Mouse (Mus musculus): Measurements from ENCODE around the gene St8sia6.

GRCm38 (mm10) chr2:13630136-13630832 lies 163.6 kb downstream of the St8sia6 start:
- TF ChIP-seq E2F4 (IDR thresholded peaks at IDR 0.05; ENCODE audit: insufficient read depth) (no peak), TCF3 (IDR thresholded peaks at IDR 0.05; ENCODE audit: insufficient read length, low read depth) (no peak), POLR2A (IDR thresholded peaks at IDR 0.05; ENCODE audit: insufficient read length, low read depth) (no peak), CEBPB (IDR thresholded peaks at IDR 0.05; ENCODE audit: insufficient read depth, poor library complexity, severe bottlenecking) (no peak)
